Mouse (Mus musculus) lung, embryonic 14.5 days (tissue): Measurements from ENCODE around the gene Plcl1. TPM values are rescaled to one million over a fixed set of nuclear protein-coding genes. Genes with fewer than 3 reads are reported as not detected.

Experiments
- ATAC-seq: fragments of 200-750 bp; cut with Nextera tagmentation; 2 replicates; pipeline ENCODE4 v1.8.0; 2017; ENCODE audit warnings: mild to moderate bottlenecking, moderate TSS enrichment, moderate library complexity; ENCODE audit not compliant: insufficient read depth
- DNase-seq: peaks from one replicate; pipeline ENCODE4 v3.0.0-alpha.2; 2015
- H3K27ac ChIP-seq: fragments of 300-500 bp; sonication (generic); 2 replicates; pipeline ENCODE4 v1.5.1; 2014; ENCODE audit warnings: low read depth, mild to moderate bottlenecking, moderate library complexity
- H3K27me3 ChIP-seq: fragments of 300-500 bp; sonication (generic); 2 replicates; pipeline ENCODE4 v1.6.1; 2014; ENCODE audit warnings: low read length, control low read depth; ENCODE audit not compliant: insufficient read depth
- H3K36me3 ChIP-seq: fragments of 300-500 bp; sonication (generic); 2 replicates; pipeline ENCODE4 v1.6.1; 2014; ENCODE audit warnings: control low read depth; ENCODE audit not compliant: insufficient read depth
- H3K4me1 ChIP-seq: fragments of 300-500 bp; sonication (generic); 2 replicates; pipeline ENCODE4 v1.6.1; 2014; ENCODE audit warnings: antibody characterized with exemption, control low read depth; ENCODE audit not compliant: insufficient read depth
- H3K4me2 ChIP-seq: fragments of 300-500 bp; sonication (generic); 2 replicates; pipeline ENCODE4 v1.6.1; 2014; ENCODE audit warnings: mild to moderate bottlenecking
- H3K4me3 ChIP-seq: fragments of 300-500 bp; sonication (generic); 2 replicates; pipeline ENCODE4 v1.5.1; 2014; ENCODE audit warnings: low read depth, low read length
- H3K9ac ChIP-seq: fragments of 300-500 bp; sonication (generic); 2 replicates; pipeline ENCODE4 v1.6.1; 2014
- H3K9me3 ChIP-seq: fragments of 300-500 bp; sonication (generic); 2 replicates; pipeline ENCODE4 v1.6.1; 2016; ENCODE audit warnings: low read depth, low read length, control low read depth
- CTCF ChIP-seq: IDR thresholded peaks from 2 replicates; pipeline ENCODE4 v1.5.1; 2016; ENCODE audit warnings: antibody characterized with exemption, low read depth
- WGBS: fragments of 180-500 bp; shearing (Covaris S2); extraction: QIAGEN DNeasy Blood & Tissue Kit; methylation state at CpG from one replicate; pipeline ENCODE4 v1.1.7; 2014; 5-methylcytosine and 5-hydroxymethylcytosine counted together
- polyA plus RNA-seq: library from polyadenylated mRNA; unstranded; fragments of >200 nt; fragmentation: Nextera tagmentation; extraction: Ambion mirVana; gene quantifications from 2 replicates; pipeline ENCODE4 v1.2.1, GENCODE M21; 2014

The Plcl1 gene
- polyA plus RNA-seq, 1 experiment from 2014 or later: 1.9 TPM

- no peaks in the 10 kb centered on the region for H3K9me3 ChIP-seq
- no peak overlapping the region for H3K27ac ChIP-seq
- no peaks in the 10 kb centered on the region for H3K27me3 ChIP-seq
- DNase-seq (no peak), ATAC-seq (no peak)
- no peaks in the 10 kb centered on the region for H3K36me3 ChIP-seq
- 74% methylated on average over 6 of the region's 6 CpGs for WGBS
- no peaks in the 10 kb centered on the region for H3K4me1 ChIP-seq
- no peak for TF ChIP-seq CTCF
- no peak overlapping the region for H3K9ac ChIP-seq
- no peak overlapping the region for H3K4me2 ChIP-seq
- no peak overlapping the region for H3K4me3 ChIP-seq
Observed at GRCm38 (mm10) chr1:55700726-55701125, 295.0 kb downstream of the Plcl1 start.

GRCm38 (mm10) chr1:55701601-55702000 is 295.9 kb downstream of the Plcl1 start:
- H3K36me3 ChIP-seq: no peaks in the 10 kb centered on the region

GRCm38 (mm10) chr1:55702106-55702505 is 296.4 kb downstream of the Plcl1 start:
- Histone ChIP-seq H3K27ac (no peak overlapping the region), H3K36me3 (no peaks in the 10 kb centered on the region), H3K4me3 (no peak overlapping the region), H3K9ac (no peak overlapping the region), H3K27me3 (no peaks in the 10 kb centered on the region), H3K4me1 (no peaks in the 10 kb centered on the region), H3K4me2 (no peak overlapping the region), H3K9me3 (no peaks in the 10 kb centered on the region)
- WGBS: 72% methylated on average over 3 of the region's 3 CpGs
- TF ChIP-seq CTCF: no peak
- no peak for ATAC-seq
- DNase-seq: no peak

More at GRCm38 (mm10) chr1:55701601-55702000, 295.9 kb downstream of the Plcl1 start:
- no peak overlapping the region for H3K27ac ChIP-seq
- H3K9me3 ChIP-seq: no peaks in the 10 kb centered on the region
- ATAC-seq: no peak
- H3K4me2 ChIP-seq: no peak overlapping the region
- H3K9ac ChIP-seq: no peak overlapping the region
- 82% methylated on average over 6 of the region's 6 CpGs for WGBS
- DNase-seq: no peak
- H3K4me3 ChIP-seq: no peak overlapping the region
- no peak for TF ChIP-seq CTCF
- no peaks in the 10 kb centered on the region for H3K27me3 ChIP-seq
- no peaks in the 10 kb centered on the region for H3K4me1 ChIP-seq

- H3K4me2 ChIP-seq: no peak overlapping the region
- no peak for ATAC-seq
- no peak for DNase-seq
- no peaks in the 10 kb centered on the region for H3K4me1 ChIP-seq
- WGBS: 50% methylated on average over 2 of the region's 2 CpGs
- no peak overlapping the region for H3K27ac ChIP-seq
- no peaks in the 10 kb centered on the region for H3K27me3 ChIP-seq
- TF ChIP-seq CTCF: no peak
- no peaks in the 10 kb centered on the region for H3K36me3 ChIP-seq
- H3K9me3 ChIP-seq: no peaks in the 10 kb centered on the region
- no peak overlapping the region for H3K9ac ChIP-seq
- H3K4me3 ChIP-seq: no peak overlapping the region
Observed at GRCm38 (mm10) chr1:55704707-55705106, 299.0 kb downstream of the Plcl1 start.

- H3K27me3 ChIP-seq: no peaks in the 10 kb centered on the region
- DNase-seq: no peak
- no peak overlapping the region for H3K4me2 ChIP-seq
- TF ChIP-seq CTCF: no peak
- WGBS: 76% methylated on average over 6 of the region's 6 CpGs
- no peak for ATAC-seq
- H3K36me3 ChIP-seq: no peaks in the 10 kb centered on the region
- no peaks in the 10 kb centered on the region for H3K9me3 ChIP-seq
- no peak overlapping the region for H3K27ac ChIP-seq
- H3K9ac ChIP-seq: no peak overlapping the region
- no peaks in the 10 kb centered on the region for H3K4me1 ChIP-seq
- H3K4me3 ChIP-seq: no peak overlapping the region
Observed at GRCm38 (mm10) chr1:55705173-55705572, 299.5 kb downstream of the Plcl1 start.

- H3K4me3 ChIP-seq: no peak overlapping the region
- H3K27ac ChIP-seq: no peak overlapping the region
- DNase-seq: no peak
- no peaks in the 10 kb centered on the region for H3K27me3 ChIP-seq
- 66% methylated on average over 3 of the region's 3 CpGs for WGBS
- H3K36me3 ChIP-seq: no peaks in the 10 kb centered on the region
- TF ChIP-seq CTCF: no peak
- no peak overlapping the region for H3K9ac ChIP-seq
- no peak for ATAC-seq
- H3K4me1 ChIP-seq: no peaks in the 10 kb centered on the region
- no peaks in the 10 kb centered on the region for H3K9me3 ChIP-seq
- no peak overlapping the region for H3K4me2 ChIP-seq
Observed at GRCm38 (mm10) chr1:55705756-55706155, 300.0 kb downstream of the Plcl1 start.

GRCm38 (mm10) chr1:55706933-55707332 is 301.2 kb downstream of the Plcl1 start:
- TF ChIP-seq CTCF: no peak
- no peaks in the 10 kb centered on the region for H3K9me3 ChIP-seq
- H3K4me3 ChIP-seq: no peak overlapping the region
- no peak overlapping the region for H3K4me2 ChIP-seq
- H3K27me3 ChIP-seq: no peaks in the 10 kb centered on the region
- H3K4me1 ChIP-seq: no peaks in the 10 kb centered on the region
- DNase-seq (no peak), ATAC-seq (no peak)
- H3K9ac ChIP-seq: no peak overlapping the region
- H3K27ac ChIP-seq: no peak overlapping the region
- H3K36me3 ChIP-seq: no peaks in the 10 kb centered on the region
- 47% methylated on average over 1 of the region's 1 CpGs for WGBS

GRCm38 (mm10) chr1:55717283-55717803 is 311.6 kb downstream of the Plcl1 start:
- Histone ChIP-seq H3K27ac (no peak overlapping the region), H3K9me3 (no peaks in the 10 kb centered on the region), H3K4me2 (no peak overlapping the region), H3K36me3 (no peaks in the 10 kb centered on the region), H3K9ac (no peak overlapping the region), H3K4me1 (no peaks in the 10 kb centered on the region), H3K27me3 (no peaks in the 10 kb centered on the region), H3K4me3 (no peak overlapping the region)
- DNase-seq: no peak
- WGBS: 64% methylated on average over 4 of the region's 4 CpGs
- no peak for TF ChIP-seq CTCF
- ATAC-seq: no peak
